Mouse (Mus musculus) kidney, postnatal 0 days (tissue): Measurements from ENCODE around the gene Spink2. TPM values are rescaled to one million over a fixed set of nuclear protein-coding genes. Genes with fewer than 3 reads are reported as not detected.
"Not testable (repeated sequence)": the region's sequence is repeated elsewhere in the genome, so short reads cannot be mapped to it uniquely, and the experiment has no call there.

Experiments used
- ATAC-seq: fragments of 200-750 bp; cut with Nextera tagmentation; replicated peaks from 2 replicates; pipeline ENCODE4 v1.8.0; 2017; ENCODE audit warnings: low read depth, moderate number of reproducible peaks, moderate TSS enrichment, moderate library complexity; ENCODE audit not compliant: low FRiP score
- DNase-seq: peaks from one replicate; pipeline ENCODE4 v3.0.0-alpha.2; 2016; ENCODE audit warnings: low spot score
- H3K27ac ChIP-seq: fragments of 300-500 bp; sonication (generic); 2 replicates; pipeline ENCODE4 v1.5.1; 2014; ENCODE audit warnings: mild to moderate bottlenecking
- H3K27me3 ChIP-seq: fragments of 300-500 bp; sonication (generic); 2 replicates; pipeline ENCODE4 v1.6.1; 2014; ENCODE audit warnings: low read length, mixed read lengths; ENCODE audit not compliant: insufficient read depth
- H3K36me3 ChIP-seq: fragments of 300-500 bp; sonication (generic); 2 replicates; pipeline ENCODE4 v1.6.1; 2014; ENCODE audit warnings: low read length, mixed read lengths; ENCODE audit not compliant: insufficient read depth
- H3K4me1 ChIP-seq: fragments of 300-500 bp; sonication (generic); replicated peaks from 2 replicates; pipeline ENCODE4 v1.6.1; 2014; ENCODE audit warnings: antibody characterized with exemption, low read length, mixed read lengths; ENCODE audit not compliant: insufficient read depth
- H3K4me2 ChIP-seq: fragments of 300-500 bp; sonication (generic); 2 replicates; pipeline ENCODE4 v1.6.1; 2014; ENCODE audit warnings: mild to moderate bottlenecking, low read length, moderate library complexity, mixed read lengths
- H3K4me3 ChIP-seq: fragments of 300-500 bp; sonication (generic); replicated peaks from 2 replicates; pipeline ENCODE4 v1.5.1; 2014; ENCODE audit warnings: low read depth, low read length
- H3K9ac ChIP-seq: fragments of 300-500 bp; sonication (generic); 2 replicates; pipeline ENCODE4 v1.6.1; 2014; ENCODE audit warnings: low read depth, low read length
- H3K9me3 ChIP-seq: fragments of 300-500 bp; sonication (generic); replicated peaks from 2 replicates; pipeline ENCODE4 v1.6.1; 2016; ENCODE audit warnings: low read length, inconsistent platforms, mixed read lengths
- CTCF ChIP-seq: IDR thresholded peaks from 2 replicates; pipeline ENCODE4 v1.5.1; 2016; ENCODE audit warnings: antibody characterized with exemption, low read depth, mild to moderate bottlenecking, moderate library complexity
- WGBS: fragments of 180-500 bp; shearing (Covaris S2); extraction: QIAGEN DNeasy Blood & Tissue Kit; methylation state at CpG from one replicate; pipeline ENCODE4 v1.1.7; 2014; 5-methylcytosine and 5-hydroxymethylcytosine counted together
- polyA plus RNA-seq: library from polyadenylated mRNA; unstranded; fragments of >200 nt; fragmentation: Nextera tagmentation; extraction: Ambion mirVana; gene quantifications from 2 replicates; pipeline ENCODE4 v1.2.1, GENCODE M21; 2015

Gene Spink2
- polyA plus RNA-seq, 1 experiment from 2014 or later: 1.0 TPM

DNA sequence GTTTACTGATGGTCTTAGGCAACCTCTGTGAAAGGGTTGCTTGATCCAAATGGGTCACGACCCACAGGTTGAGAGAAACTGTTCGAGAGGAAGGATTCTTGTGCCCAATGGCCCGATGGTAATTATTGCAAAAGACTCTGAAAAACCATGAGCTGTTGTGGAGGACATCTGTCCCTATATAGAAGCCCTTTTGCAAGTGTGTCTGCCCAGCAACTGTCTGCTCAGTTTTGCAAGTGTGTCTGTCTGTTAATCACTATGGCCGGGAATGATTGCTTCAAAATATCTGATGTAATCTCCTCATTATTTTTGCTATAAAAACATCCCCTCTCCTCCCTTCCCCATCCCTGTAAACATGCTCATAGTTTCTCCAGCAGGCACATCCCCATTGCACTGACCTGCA lies 20.2 kb downstream of the Spink2 start:
- Histone ChIP-seq H3K27ac (no peak overlapping the region), H3K36me3 (no peaks in the 10 kb centered on the region), H3K9ac (no peak overlapping the region), H3K4me1 (no peaks in the 10 kb centered on the region), H3K4me3 (no peak overlapping the region), H3K9me3 (no peaks in the 10 kb centered on the region), H3K4me2 (no peak overlapping the region), H3K27me3 (no peaks in the 10 kb centered on the region)
- ATAC-seq (no peak), DNase-seq (no peak)
- TF ChIP-seq CTCF: no peak
- WGBS: 77% methylated on average over 4 of the region's 4 CpGs

DNA sequence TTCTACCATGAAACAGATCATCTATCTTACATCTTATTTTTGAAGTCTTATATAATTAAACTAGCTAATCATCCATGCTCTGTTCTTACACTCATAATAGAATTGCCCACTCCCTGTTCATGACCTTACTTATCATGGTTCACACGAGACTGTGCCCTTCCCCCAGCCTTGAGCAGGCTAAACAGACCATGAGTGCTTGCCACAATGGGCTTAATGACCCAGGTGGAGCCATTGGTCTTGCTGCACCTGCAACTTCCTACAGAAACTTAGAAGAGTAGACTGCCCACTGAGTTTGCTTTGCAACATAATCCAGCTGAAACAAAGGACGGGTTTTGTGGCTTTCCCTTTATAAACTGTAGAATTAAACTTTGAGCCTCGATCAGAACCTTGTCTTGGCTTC lies 22.5 kb downstream of the Spink2 start:
- Histone ChIP-seq H3K36me3 (no peaks in the 10 kb centered on the region), H3K4me3 (no peak overlapping the region), H3K4me1 (no peaks in the 10 kb centered on the region), H3K4me2 (no peak overlapping the region), H3K27ac (no peak overlapping the region), H3K9ac (no peak overlapping the region), H3K27me3 (no peaks in the 10 kb centered on the region), H3K9me3 (no peaks in the 10 kb centered on the region)
- no peak for ATAC-seq
- TF ChIP-seq CTCF: no peak
- DNase-seq: no peak
- WGBS: 54% methylated on average over 3 of the region's 3 CpGs

DNA sequence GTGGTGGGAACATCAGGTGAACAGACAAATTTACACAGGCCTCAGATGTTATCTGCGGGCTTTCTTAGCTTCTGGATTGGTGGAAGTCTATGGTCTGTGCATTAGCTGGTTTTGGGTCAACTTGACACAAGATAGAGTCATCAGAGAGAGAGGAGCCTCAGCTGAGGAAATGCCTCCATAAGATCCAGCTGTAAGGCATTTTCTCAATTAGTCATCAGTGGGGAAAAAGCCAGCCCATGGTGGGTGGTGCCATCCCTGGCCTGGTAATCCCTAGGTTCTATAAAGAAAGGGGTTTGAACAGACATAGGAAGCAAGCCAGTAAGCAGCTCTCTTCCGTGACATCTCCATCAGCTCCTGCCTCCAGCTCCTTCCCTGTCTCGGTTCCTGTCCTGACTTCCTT lies 25.9 kb downstream of the Spink2 start:
- Histone ChIP-seq H3K9me3 (no peaks in the 10 kb centered on the region), H3K27ac (no peak overlapping the region), H3K9ac (no peak overlapping the region), H3K27me3 (no peaks in the 10 kb centered on the region), H3K4me2 (no peak overlapping the region), H3K36me3 (no peaks in the 10 kb centered on the region), H3K4me3 (no peak overlapping the region), H3K4me1 (no peaks in the 10 kb centered on the region)
- DNase-seq: no peak
- no peak for TF ChIP-seq CTCF
- no peak for ATAC-seq
- 94% methylated on average over 3 of the region's 3 CpGs for WGBS

DNA sequence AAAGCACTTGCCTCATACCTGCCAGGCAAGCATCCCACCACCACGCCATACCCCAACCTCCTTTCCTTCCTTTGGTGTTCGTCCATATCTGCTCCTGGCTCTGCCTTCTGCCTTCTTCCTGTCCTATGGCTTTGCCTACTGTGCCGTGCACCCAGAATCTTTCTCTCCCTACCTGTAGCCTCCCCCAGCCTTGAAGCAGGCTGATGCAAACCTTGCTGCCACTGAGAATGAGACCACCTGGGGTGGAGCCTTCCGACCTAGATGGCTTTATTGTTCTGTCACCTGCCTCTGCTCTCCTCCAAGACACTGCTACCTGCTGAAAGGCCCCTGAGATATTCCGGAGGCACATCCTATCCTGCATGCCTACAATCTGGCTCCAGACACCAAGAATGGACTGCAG lies 27.4 kb downstream of the Spink2 start:
- WGBS: 66% methylated on average over 5 of the region's 5 CpGs
- not testable (repeated sequence) for H3K4me1 ChIP-seq, H3K4me3 ChIP-seq, H3K27ac ChIP-seq, H3K9ac ChIP-seq, H3K27me3 ChIP-seq, ATAC-seq, H3K36me3 ChIP-seq, H3K4me2 ChIP-seq, DNase-seq, H3K9me3 ChIP-seq

DNA sequence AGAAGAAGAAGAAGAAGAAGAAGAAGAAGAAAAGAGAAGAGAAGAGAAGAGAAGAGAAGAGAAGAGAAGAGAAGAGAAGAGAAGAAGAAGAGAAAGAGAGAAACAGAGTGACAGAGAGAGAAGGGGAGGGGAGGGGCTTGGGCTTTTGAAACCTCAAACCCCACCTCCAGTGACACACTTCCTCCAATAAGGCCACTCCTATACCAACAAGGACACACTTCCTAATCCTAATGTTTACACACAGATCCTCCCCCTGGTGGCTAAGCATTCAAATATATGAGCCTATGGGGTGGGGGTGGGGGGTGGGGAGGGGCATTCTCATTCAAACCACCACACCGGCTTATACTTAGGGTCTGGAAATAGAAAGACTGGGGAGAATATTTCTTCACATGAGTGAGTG lies 27.9 kb downstream of the Spink2 start:
- WGBS: 74% methylated on average over 1 of the region's 1 CpGs
- Histone ChIP-seq H3K4me3 (no peak overlapping the region), H3K9ac (no peak overlapping the region), H3K27me3 (no peaks in the 10 kb centered on the region), H3K4me2 (no peak overlapping the region), H3K27ac (no peak overlapping the region), H3K4me1 (no peaks in the 10 kb centered on the region), H3K9me3 (no peaks in the 10 kb centered on the region), H3K36me3 (no peaks in the 10 kb centered on the region)
- ATAC-seq (no peak), DNase-seq (no peak)
- TF ChIP-seq CTCF: no peak

DNA sequence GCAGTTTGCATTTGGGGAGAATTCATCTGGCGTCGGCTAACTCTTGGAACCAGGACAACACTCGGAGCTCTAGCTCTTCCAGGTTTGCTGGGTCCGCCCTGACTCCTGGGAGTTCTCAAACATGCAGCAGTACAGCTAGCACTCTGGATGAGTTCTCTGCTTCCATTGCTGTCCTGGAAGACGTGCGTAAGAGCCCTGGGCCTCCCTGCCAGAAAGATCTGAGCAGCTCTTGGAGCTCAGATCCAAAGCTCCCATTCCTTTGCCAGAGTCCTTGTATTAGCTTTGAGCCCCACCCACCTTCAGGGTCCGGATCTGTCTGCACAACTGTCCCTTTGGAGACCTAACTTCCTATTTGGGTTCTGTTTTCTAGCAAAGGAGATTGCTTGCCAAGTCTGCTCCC lies 29.8 kb downstream of the Spink2 start:
- no peaks in the 10 kb centered on the region for H3K27me3 ChIP-seq
- H3K27ac ChIP-seq: no peak overlapping the region
- H3K4me2 ChIP-seq: no peak overlapping the region
- no peaks in the 10 kb centered on the region for H3K4me1 ChIP-seq
- H3K4me3 ChIP-seq: no peak overlapping the region
- no peaks in the 10 kb centered on the region for H3K9me3 ChIP-seq
- no peak for DNase-seq
- ATAC-seq: no peak
- no peak for TF ChIP-seq CTCF
- no peak overlapping the region for H3K9ac ChIP-seq
- no peaks in the 10 kb centered on the region for H3K36me3 ChIP-seq
- WGBS: 66% methylated on average over 7 of the region's 7 CpGs

DNA sequence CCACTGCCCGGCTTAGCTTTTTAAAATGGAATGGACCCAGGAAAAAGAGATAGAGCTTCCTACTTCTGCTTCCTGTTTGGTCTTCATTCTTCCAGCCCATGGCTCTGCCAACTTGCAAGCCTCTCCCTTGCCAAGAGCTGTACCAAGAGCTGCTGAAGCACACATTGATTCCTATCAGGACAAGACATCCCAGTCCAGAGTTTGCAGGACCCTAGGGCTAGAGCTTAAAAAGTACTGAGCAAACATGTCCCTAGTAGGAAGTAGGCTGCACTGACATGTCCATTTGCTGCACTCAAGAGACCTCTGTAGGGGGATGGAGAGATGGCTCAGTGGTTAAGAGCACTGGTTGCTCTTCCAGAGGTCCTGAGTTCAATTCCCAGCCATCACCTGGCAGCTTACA lies 32.3 kb downstream of the Spink2 start:
- H3K4me2 ChIP-seq: no peak overlapping the region
- no peak overlapping the region for H3K27ac ChIP-seq
- 90% methylated on average over 1 of the region's 1 CpGs for WGBS
- TF ChIP-seq CTCF: no peak
- DNase-seq (no peak), ATAC-seq (no peak)
- H3K4me1 ChIP-seq: no peaks in the 10 kb centered on the region
- H3K9ac ChIP-seq: no peak overlapping the region
- no peaks in the 10 kb centered on the region for H3K36me3 ChIP-seq
- H3K9me3 ChIP-seq: no peaks in the 10 kb centered on the region
- H3K4me3 ChIP-seq: no peak overlapping the region
- no peaks in the 10 kb centered on the region for H3K27me3 ChIP-seq
